Mouse (Mus musculus) lung, postnatal 14 days (tissue): ENCODE results near the gene Zdhhc9.

Experiments used
- DNase-seq: peaks from one replicate; pipeline ENCODE4 v3.0.0; 2021

Zdhhc9 gene

DNA sequence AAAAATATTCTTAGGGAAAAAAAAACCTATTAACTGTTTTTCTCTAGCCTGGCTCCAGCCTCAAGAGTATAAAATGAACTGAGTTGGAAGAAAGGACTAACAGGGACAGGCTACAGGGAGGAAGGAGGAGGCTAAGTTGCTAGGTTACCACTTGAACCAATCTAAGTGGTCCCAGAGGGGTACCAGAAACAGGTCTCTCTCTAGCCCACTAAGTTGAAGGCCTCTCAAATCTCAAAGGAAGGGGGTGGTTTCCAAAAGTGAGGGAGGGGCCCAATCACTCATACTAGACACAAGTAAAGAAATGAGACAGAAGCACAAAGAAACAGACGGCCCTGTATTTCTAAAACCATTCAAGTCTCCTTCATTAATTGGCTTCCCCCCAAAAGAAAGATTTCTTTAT is 38.8 kb downstream of the Zdhhc9 start:
- DNase-seq: no peak

- DNase-seq: no peak
These were observed 50.3 kb downstream of the Zdhhc9 start for GRCm38 (mm10) chrX:48158229-48158919.

DNA sequence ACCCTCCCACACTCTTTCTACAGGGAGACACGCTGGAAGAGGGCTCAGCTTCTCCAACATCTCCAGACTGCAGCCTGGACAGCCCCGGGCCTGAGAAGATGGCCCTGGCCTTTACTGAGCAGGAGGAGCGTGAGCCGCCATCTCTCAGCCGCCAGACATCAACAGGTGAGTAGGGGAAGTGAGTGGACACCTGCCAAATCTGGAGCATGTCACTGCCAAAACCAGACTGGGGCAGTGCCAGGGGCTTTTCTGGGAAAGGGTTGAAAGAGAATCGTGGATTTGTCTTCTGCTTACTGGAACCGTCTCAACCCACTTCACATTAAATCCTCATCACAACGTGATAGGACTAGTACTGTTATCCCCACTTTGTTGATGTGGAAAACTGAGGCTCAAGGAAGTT is 51.3 kb downstream of the Zdhhc9 start:
- DNase-seq: no peak

DNA sequence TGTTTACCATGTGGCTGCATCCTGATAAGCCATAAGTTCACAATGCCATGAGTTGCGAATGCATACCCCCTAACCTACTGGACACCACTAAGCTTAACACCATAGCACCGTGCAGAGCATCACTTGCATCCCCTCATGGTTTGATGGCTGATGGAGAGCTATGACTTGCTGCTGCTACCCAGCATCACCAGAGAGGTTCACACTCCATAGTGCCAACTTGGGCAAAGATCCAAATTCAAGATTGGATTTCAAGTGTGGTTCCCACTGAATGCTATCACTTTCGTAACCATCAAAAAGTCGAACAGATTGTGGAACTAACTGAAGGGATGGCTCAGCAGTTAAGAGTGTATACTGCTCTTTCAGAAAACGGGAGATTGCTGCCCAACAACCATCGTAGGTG is 53.2 kb downstream of the Zdhhc9 start:
- no peak for DNase-seq

DNA sequence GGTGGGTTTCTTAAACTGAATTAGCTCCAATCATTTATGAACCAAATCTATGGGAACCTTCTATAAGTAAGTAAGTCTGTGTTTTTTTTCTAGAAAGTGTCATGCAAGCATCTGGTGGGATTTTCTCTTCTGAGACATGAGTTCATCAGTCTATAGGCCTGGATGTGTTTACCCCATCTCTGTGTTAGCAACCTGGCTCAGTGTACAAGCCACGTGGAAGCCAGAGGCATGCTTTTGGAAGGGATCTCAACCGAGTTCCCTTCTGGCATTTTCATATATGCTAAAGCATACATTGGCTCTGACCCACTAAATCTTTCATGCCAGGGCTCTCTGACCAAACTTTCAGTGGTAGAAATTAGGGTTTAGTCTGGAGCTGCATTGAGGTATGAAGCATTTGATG is 54.7 kb downstream of the Zdhhc9 start:
- no peak for DNase-seq

GRCm38 (mm10) chrX:48153414-48153813 is 55.3 kb downstream of the Zdhhc9 start:
- no peak for DNase-seq

- DNase-seq: no peak
These were observed 56.6 kb downstream of the Zdhhc9 start for GRCm38 (mm10) chrX:48152106-48152505.

DNA sequence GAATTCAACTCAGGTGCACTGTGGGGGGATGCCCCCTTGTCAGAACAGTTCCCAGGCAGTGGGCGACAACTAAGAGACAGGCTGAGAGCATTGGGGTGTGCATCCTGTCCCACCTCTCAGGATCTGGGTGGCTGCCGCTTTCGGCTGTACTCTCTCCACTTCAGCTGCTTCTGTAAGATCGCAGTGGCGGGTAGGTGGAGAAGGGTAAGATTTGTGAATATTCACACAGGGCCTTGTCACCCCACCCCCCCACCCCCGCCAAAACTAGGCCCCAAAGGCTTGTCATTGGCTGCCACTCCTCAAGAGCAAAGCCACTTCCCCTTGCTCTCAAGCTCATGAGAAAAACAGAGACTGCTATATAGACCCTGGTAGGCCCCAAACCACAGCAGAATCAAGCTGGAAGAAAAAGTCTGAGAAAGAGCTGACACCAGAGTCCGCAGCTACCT is 60.9 kb downstream of the Zdhhc9 start:
- DNase-seq: no peak

- DNase-seq: no peak
These were observed 61.5 kb downstream of the Zdhhc9 start for GRCm38 (mm10) chrX:48147226-48147625.

DNA sequence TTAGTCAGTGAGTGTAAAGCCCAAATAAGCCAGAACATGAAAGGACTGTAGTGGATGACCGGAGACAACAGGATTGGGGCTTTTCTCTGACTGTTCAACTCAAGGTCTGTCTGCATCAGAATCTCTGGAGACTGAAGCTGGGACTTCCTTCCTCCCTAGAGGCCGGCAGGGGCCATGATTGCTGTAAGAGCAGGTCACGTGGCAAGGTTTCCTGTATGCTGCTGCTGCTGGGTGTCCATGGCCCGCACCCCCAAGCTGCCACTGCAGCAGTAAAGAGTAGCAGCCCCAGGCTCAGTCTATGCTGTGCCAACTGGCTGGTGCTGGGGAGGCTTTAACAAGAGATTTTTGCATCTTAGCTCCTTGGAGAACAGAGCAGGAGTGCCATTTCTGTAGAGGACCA is 62.4 kb downstream of the Zdhhc9 start, which contains the start of gene Sash3:
Gene Sash3 (plus strand): TSS at position 175 of the 400 bp plus-strand sequence.
- DNase-seq: no peak

- DNase-seq: peak; percentile 34
These were observed 65.0 kb downstream of the Zdhhc9 start for GRCm38 (mm10) chrX:48143415-48144335.

GRCm38 (mm10) chrX:48141481-48141880 is 67.2 kb downstream of the Zdhhc9 start:
- DNase-seq: no peak

DNA sequence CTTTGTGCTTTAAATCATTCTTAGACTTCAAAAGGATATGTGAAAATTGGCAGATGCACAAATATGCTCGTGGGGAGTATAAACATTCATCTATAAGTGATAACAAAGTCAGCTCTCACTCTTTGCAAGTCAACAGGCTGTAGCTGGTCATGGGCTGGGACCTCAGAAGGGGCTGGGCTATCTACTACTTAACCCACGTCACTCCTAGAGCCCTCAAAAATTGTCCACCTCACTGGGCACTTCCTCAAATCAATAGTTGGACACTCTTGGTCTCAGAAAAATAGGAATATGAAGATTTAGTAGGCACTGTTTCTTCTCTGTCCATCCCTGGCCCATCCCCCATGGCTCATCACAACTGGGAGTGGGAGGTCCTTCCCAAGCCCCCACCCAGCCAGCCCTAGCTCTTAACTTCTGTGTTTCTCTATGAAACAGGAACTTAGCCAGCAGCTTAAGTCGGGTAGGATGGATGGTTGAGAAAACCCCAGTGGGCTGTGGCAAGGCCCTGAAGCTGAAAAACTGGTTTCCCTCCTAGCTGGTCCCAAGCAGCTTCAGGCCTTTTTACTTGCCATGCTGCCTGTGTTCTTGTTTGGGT is 68.3 kb downstream of the Zdhhc9 start:
- DNase-seq: no peak

- no peak for DNase-seq
These were observed 69.1 kb downstream of the Zdhhc9 start for GRCm38 (mm10) chrX:48139368-48140285.

- no peak for DNase-seq
These were observed 70.0 kb downstream of the Zdhhc9 start for GRCm38 (mm10) chrX:48138539-48139275.

- no peak for DNase-seq
These were observed 70.7 kb downstream of the Zdhhc9 start for GRCm38 (mm10) chrX:48138011-48138410.

DNA sequence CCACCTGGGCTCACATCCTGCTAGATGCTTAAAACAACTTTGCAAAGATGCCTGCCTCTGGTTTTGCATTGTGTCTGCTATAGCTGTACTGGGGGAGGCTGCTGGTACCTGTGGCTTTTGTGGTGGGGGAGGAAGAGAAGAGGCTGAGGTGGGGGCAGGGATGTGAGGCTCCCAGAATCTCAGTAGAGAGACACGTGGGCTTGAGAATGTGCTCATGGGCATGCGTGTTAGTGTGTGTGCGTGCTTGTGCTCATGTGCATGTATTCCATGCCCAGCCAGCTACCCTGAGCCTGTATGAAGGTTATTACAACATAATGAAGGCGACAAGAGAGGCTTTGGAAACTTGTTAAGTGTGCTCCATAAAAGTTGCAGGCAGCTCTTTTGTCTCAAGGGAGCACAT is 71.7 kb downstream of the Zdhhc9 start:
- no peak for DNase-seq

DNA sequence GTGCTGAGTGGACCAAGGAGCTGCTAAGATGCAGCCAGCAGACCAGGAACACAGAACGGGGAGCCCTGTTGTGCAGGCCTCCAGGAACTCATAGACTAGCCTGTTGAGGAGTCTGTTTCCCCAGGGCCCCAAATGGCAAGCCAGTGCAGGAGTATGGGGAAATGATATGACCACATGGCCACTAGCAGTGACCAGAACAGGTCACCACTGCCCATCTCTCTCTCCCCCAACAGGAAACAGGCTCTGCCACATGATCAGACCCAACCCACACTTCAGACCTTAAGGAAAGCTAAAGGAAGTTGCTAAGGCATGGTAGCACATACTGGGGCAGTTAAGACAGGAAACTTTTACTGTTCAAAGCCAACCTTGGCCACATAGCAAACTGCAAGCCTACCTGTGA is 79.5 kb downstream of the Zdhhc9 start:
- no peak for DNase-seq

GRCm38 (mm10) chrX:48127502-48128218 is 81.0 kb downstream of the Zdhhc9 start:
- DNase-seq: no peak

- DNase-seq: no peak
These were observed 81.7 kb downstream of the Zdhhc9 start for GRCm38 (mm10) chrX:48126903-48127476.
